Mouse (Mus musculus) heart, embryonic 13.5 days (tissue): ENCODE results near the gene Sqstm1. TPM values are rescaled to one million over a fixed set of nuclear protein-coding genes. Genes with fewer than 3 reads are reported as not detected.
A peak's percentile ranks its signal among the peaks of the same experiment; 100 is the strongest.

Source experiments
- ATAC-seq: fragments of 200-750 bp; cut with Nextera tagmentation; 2 replicates; pipeline ENCODE4 v1.8.0; 2017; ENCODE audit warnings: moderate TSS enrichment; ENCODE audit not compliant: insufficient number of reproducible peaks, low FRiP score, low TSS enrichment; ENCODE audit errors: extremely low read depth
- H3K27ac ChIP-seq: fragments of 300-500 bp; sonication (generic); replicated peaks from 2 replicates; pipeline ENCODE4 v1.5.1; 2015; ENCODE audit warnings: moderate library complexity, mild to moderate bottlenecking, inconsistent platforms
- H3K27me3 ChIP-seq: fragments of 300-500 bp; sonication (generic); replicated peaks from 2 replicates; pipeline ENCODE4 v1.6.1; 2015; ENCODE audit warnings: mild to moderate bottlenecking, inconsistent platforms
- H3K36me3 ChIP-seq: fragments of 300-500 bp; sonication (generic); 2 replicates; pipeline ENCODE4 v1.6.1; 2015; ENCODE audit warnings: mild to moderate bottlenecking, inconsistent platforms
- H3K4me1 ChIP-seq: fragments of 300-500 bp; sonication (generic); 2 replicates; pipeline ENCODE4 v1.6.1; 2015; ENCODE audit warnings: inconsistent platforms
- H3K4me2 ChIP-seq: fragments of 300-500 bp; sonication (generic); 2 replicates; pipeline ENCODE4 v1.6.1; 2015; ENCODE audit warnings: inconsistent platforms, mild to moderate bottlenecking, moderate library complexity
- H3K4me3 ChIP-seq: fragments of 300-500 bp; sonication (generic); 2 replicates; pipeline ENCODE4 v1.5.1; 2015; ENCODE audit warnings: moderate library complexity, mild to moderate bottlenecking, inconsistent platforms
- H3K9ac ChIP-seq: fragments of 300-500 bp; sonication (generic); 2 replicates; pipeline ENCODE4 v1.6.1; 2015; ENCODE audit warnings: inconsistent platforms, mild to moderate bottlenecking, moderate library complexity
- H3K9me3 ChIP-seq: fragments of 300-500 bp; sonication (generic); 2 replicates; pipeline ENCODE4 v1.6.1; 2016; ENCODE audit warnings: inconsistent platforms
- WGBS: fragments of 180-500 bp; shearing (Covaris S2); methylation state at CpG from one replicate; pipeline ENCODE4 v1.1.7; 2015; ENCODE audit warnings: mixed read lengths; 5-methylcytosine and 5-hydroxymethylcytosine counted together
- polyA plus RNA-seq: library from polyadenylated mRNA; unstranded; fragments of >200 nt; fragmentation: Nextera tagmentation; extraction: Ambion mirVana; gene quantifications from 2 replicates; pipeline ENCODE4 v1.2.1, GENCODE M21; 2015

Sqstm1 gene
- polyA plus RNA-seq, 1 experiment from 2014 or later: 277 TPM

- peak overlapping the region; percentile 51; the same call in 1 of the 2 replicates for H3K4me2 ChIP-seq
- 64% methylated on average over 4 of the region's 4 CpGs for WGBS
- no peak overlapping the region for H3K27ac ChIP-seq
- no peak overlapping the region for H3K4me3 ChIP-seq
- no peaks in the 10 kb centered on the region for H3K36me3 ChIP-seq
- H3K4me1 ChIP-seq: peaks cover 44% of the 10 kb centered on the region
- 0 out of 2 replicates have a peak overlapping the region, but pooled peaks have one; percentile 11 for H3K9ac ChIP-seq
- H3K9me3 ChIP-seq: no peaks in the 10 kb centered on the region
- H3K27me3 ChIP-seq: no peaks in the 10 kb centered on the region
- no peak for ATAC-seq
Measured at GRCm38 (mm10) chr11:50216724-50217366, 6.2 kb upstream of the Sqstm1 start.

- H3K27ac ChIP-seq: no peak overlapping the region
- no peak for ATAC-seq
- WGBS: 13% methylated on average over 9 of the region's 9 CpGs
- H3K36me3 ChIP-seq: no peaks in the 10 kb centered on the region
- H3K4me3 ChIP-seq: peak overlapping the region; percentile 14
- no peaks in the 10 kb centered on the region for H3K9me3 ChIP-seq
- H3K9ac ChIP-seq: no peak overlapping the region; the same call in 1 of the 2 replicates
- H3K4me1 ChIP-seq: peaks cover 54% of the 10 kb centered on the region
- peak overlapping the region; percentile 51 for H3K4me2 ChIP-seq
- H3K27me3 ChIP-seq: no peaks in the 10 kb centered on the region
Measured at GRCm38 (mm10) chr11:50215633-50216032, 5.0 kb upstream of the Sqstm1 start.

GRCm38 (mm10) chr11:50214631-50215030 is 4.0 kb upstream of the Sqstm1 start:
- H3K9ac ChIP-seq: no peak overlapping the region
- H3K4me1 ChIP-seq: peaks cover 54% of the 10 kb centered on the region
- H3K4me2 ChIP-seq: no peak overlapping the region
- 88% methylated on average over 6 of the region's 6 CpGs for WGBS
- no peak for ATAC-seq
- no peaks in the 10 kb centered on the region for H3K27me3 ChIP-seq
- no peaks in the 10 kb centered on the region for H3K36me3 ChIP-seq
- no peak overlapping the region for H3K27ac ChIP-seq
- no peak overlapping the region for H3K4me3 ChIP-seq
- H3K9me3 ChIP-seq: no peaks in the 10 kb centered on the region

- Histone ChIP-seq H3K27me3 (no peaks in the 10 kb centered on the region), H3K4me2 (peak overlapping the region; percentile 87), H3K27ac (peak overlapping the region; percentile 83), H3K9me3 (no peaks in the 10 kb centered on the region), H3K4me1 (peaks cover 66% of the 10 kb centered on the region), H3K36me3 (peaks cover 5% of the 10 kb centered on the region), H3K4me3 (peak overlapping the region; percentile 5), H3K9ac (peak overlapping the region; percentile 72)
- 30% methylated on average over 11 of the region's 11 CpGs for WGBS
- peak; percentile 58 for ATAC-seq
Measured at GRCm38 (mm10) chr11:50212848-50213758, 2.5 kb upstream of the Sqstm1 start.

GRCm38 (mm10) chr11:50212060-50212739 is 1.6 kb upstream of the Sqstm1 start:
- H3K4me1 ChIP-seq: peaks cover 68% of the 10 kb centered on the region
- H3K27ac ChIP-seq: peak overlapping the region; percentile 83
- no peak for ATAC-seq
- H3K27me3 ChIP-seq: no peaks in the 10 kb centered on the region
- WGBS: 77% methylated on average over 3 of the region's 3 CpGs
- peaks cover 14% of the 10 kb centered on the region for H3K36me3 ChIP-seq
- peak overlapping the region; percentile 72 for H3K9ac ChIP-seq
- H3K9me3 ChIP-seq: no peaks in the 10 kb centered on the region
- peak overlapping the region; percentile 6 for H3K4me3 ChIP-seq
- H3K4me2 ChIP-seq: peak overlapping the region; percentile 87

GRCm38 (mm10) chr11:50211322-50212059 is 864 bp upstream of the Sqstm1 start:
- H3K4me3 ChIP-seq: peak overlapping the region; percentile 96
- H3K36me3 ChIP-seq: peaks cover 22% of the 10 kb centered on the region
- H3K4me1 ChIP-seq: peaks cover 62% of the 10 kb centered on the region
- H3K9me3 ChIP-seq: no peaks in the 10 kb centered on the region
- peak overlapping the region; percentile 99 for H3K27ac ChIP-seq
- WGBS: 81% methylated on average over 3 of the region's 3 CpGs
- H3K9ac ChIP-seq: peak overlapping the region; percentile 98
- ATAC-seq: no peak
- H3K27me3 ChIP-seq: no peaks in the 10 kb centered on the region
- peak overlapping the region; percentile 87 for H3K4me2 ChIP-seq

- peak; percentile 80 for ATAC-seq
- Histone ChIP-seq H3K4me3 (peak overlapping the region; percentile 96), H3K27ac (peak overlapping the region; percentile 99), H3K36me3 (peaks cover 35% of the 10 kb centered on the region), H3K27me3 (no peaks in the 10 kb centered on the region), H3K9ac (peak overlapping the region; percentile 98), H3K9me3 (no peaks in the 10 kb centered on the region), H3K4me1 (peaks cover 48% of the 10 kb centered on the region), H3K4me2 (peak overlapping the region; percentile 87)
- under 1% methylated on average over 24 of the region's 24 CpGs for WGBS
Measured at GRCm38 (mm10) chr11:50210101-50210504, 524 bp downstream of the Sqstm1 start.

- 89% methylated on average over 5 of the region's 5 CpGs for WGBS
- peaks cover 56% of the 10 kb centered on the region for H3K36me3 ChIP-seq
- H3K4me3 ChIP-seq: peak overlapping the region; percentile 96
- no peak for ATAC-seq
- 0 out of 2 replicates have a peak overlapping the region, but pooled peaks have one; percentile 19 for H3K9ac ChIP-seq
- peak overlapping the region; percentile 87; the same call in 1 of the 2 replicates for H3K4me2 ChIP-seq
- H3K9me3 ChIP-seq: no peaks in the 10 kb centered on the region
- no peaks in the 10 kb centered on the region for H3K27me3 ChIP-seq
- H3K4me1 ChIP-seq: peaks cover 41% of the 10 kb centered on the region
- no peak overlapping the region for H3K27ac ChIP-seq
Measured at GRCm38 (mm10) chr11:50208039-50208438, 2.6 kb downstream of the Sqstm1 start.

- H3K9ac ChIP-seq: no peak overlapping the region
- H3K27me3 ChIP-seq: no peaks in the 10 kb centered on the region
- peaks cover 34% of the 10 kb centered on the region for H3K4me1 ChIP-seq
- no peak overlapping the region for H3K27ac ChIP-seq
- no peaks in the 10 kb centered on the region for H3K9me3 ChIP-seq
- peak overlapping the region; percentile 96 for H3K4me3 ChIP-seq
- H3K36me3 ChIP-seq: peaks cover 63% of the 10 kb centered on the region
- peak overlapping the region; percentile 87; the same call in 1 of the 2 replicates for H3K4me2 ChIP-seq
- WGBS: 94% methylated on average over 14 of the region's 14 CpGs
- ATAC-seq: no peak
Measured at GRCm38 (mm10) chr11:50207344-50207743, 3.3 kb downstream of the Sqstm1 start.

GRCm38 (mm10) chr11:50206037-50206436 is 4.6 kb downstream of the Sqstm1 start:
- no peak overlapping the region for H3K4me2 ChIP-seq
- H3K9me3 ChIP-seq: no peaks in the 10 kb centered on the region
- no peak for ATAC-seq
- H3K4me1 ChIP-seq: peaks cover 21% of the 10 kb centered on the region
- H3K9ac ChIP-seq: no peak overlapping the region
- H3K27me3 ChIP-seq: no peaks in the 10 kb centered on the region
- no peak overlapping the region for H3K4me3 ChIP-seq
- WGBS: 81% methylated on average over 2 of the region's 2 CpGs
- no peak overlapping the region for H3K27ac ChIP-seq
- peaks cover 76% of the 10 kb centered on the region for H3K36me3 ChIP-seq
